ENCODE assay signal across 10 mouse cellular contexts in the genomic region with DNA sequence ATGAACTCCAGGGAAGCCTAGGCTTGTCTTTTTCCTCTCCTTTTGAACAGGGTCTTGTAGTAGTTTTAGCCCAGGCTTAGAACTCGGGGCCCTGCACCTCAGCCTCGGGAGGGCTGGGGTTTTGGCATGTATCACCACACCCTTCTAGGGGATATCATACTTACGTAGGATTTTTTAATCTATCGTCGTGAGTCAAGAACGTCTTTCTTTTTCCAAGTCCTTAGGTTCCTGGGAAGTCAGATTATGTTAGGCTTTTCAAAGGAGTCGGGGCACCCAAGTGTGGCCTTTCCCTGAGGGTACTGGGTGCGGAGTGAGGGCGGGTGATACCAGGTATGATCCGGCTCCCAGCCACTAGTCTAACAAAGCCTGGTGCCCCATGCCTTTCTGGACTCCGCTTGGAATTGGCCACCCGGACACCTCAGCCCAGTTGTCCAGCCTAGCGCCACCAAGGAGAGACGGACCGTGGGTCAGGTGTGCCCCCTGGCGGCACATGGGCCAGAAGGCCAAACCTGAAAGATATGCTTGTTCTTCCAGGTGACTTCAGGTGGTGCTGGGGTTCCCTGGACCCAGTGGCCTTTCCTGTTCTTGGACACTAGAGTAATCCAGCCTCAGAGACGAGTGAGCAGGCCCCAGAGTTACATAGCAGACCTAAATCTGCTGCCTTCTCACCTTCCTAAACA. TPM values are rescaled to one million over a fixed set of nuclear protein-coding genes. Genes with fewer than 3 reads are reported as not detected.
DNase-seq lines count a peak whose midpoint lies in the region; ATAC-seq and TF ChIP-seq lines count a peak whose summit lies in the region.
"Had no signal": no experiment of that assay in that cellular context is flagged by ENCODE, and none has a peak within 500 bp of the region (broad histone marks: within the 10 kb centered on the region; RNA-seq: fewer than 3 reads in every experiment).

No protein-coding gene starts in this region.

- no peak overlapping the region for H3K4me2 ChIP-seq in intestine, postnatal 0 days (replicated peaks; ENCODE audit: low read depth)
- no peak overlapping the region for H3K4me2 ChIP-seq in intestine, embryonic 16.5 days (ENCODE audit: low read depth, low read length)
- no peak overlapping the region for H3K4me2 ChIP-seq in lung, embryonic 15.5 days

- intact Hi-C loops in left cerebral cortex, postnatal 14 days (cut with DNase I), result loop anchor here (2.0 kb wide), 1 partner anchor 37 kb away; no protein-coding TSS in a partner anchor

- DNase-seq in Muller cell, postnatal 12 days (ENCODE audit: inconsistent ontology term), result peak; percentile 45
- DNase-seq in kidney, adult 11 months, result peak; percentile 47
- DNase-seq in left cerebral cortex, postnatal 14 days (ENCODE audit: low spot score in 2 of 2), result no peak
- DNase-seq in cerebellum, postnatal 36 days, result no peak
- DNase-seq in right cerebral cortex, postnatal 4 days, result no peak

- no peak overlapping the region for H3K9ac ChIP-seq in intestine, postnatal 0 days (ENCODE audit: low read depth, low read length)
- no peak overlapping the region for H3K9ac ChIP-seq in intestine, embryonic 16.5 days (ENCODE audit: low read depth, low read length)
- H3K9ac ChIP-seq in lung, embryonic 15.5 days, result no peak overlapping the region

- no peak overlapping the region for H3K27ac ChIP-seq in intestine, postnatal 0 days (ENCODE audit: low read depth, low read length)
- H3K27ac ChIP-seq in intestine, embryonic 16.5 days (ENCODE audit: low read length), result no peak overlapping the region
- H3K27ac ChIP-seq in lung, embryonic 15.5 days, result no peak overlapping the region

- peaks cover 14% of the 10 kb centered on the region for H3K4me1 ChIP-seq in intestine, postnatal 0 days (replicated peaks; ENCODE audit: control insufficient read depth, insufficient read depth, low read length)
- H3K4me1 ChIP-seq in intestine, embryonic 16.5 days (ENCODE audit: control insufficient read depth, insufficient read depth, low read length), result peaks cover 24% of the 10 kb centered on the region
- peaks cover 18% of the 10 kb centered on the region for H3K4me1 ChIP-seq in lung, embryonic 15.5 days

- no peaks in the 10 kb centered on the region for H3K36me3 ChIP-seq in intestine, postnatal 0 days (ENCODE audit: control insufficient read depth, insufficient read depth)
- no peaks in the 10 kb centered on the region for H3K36me3 ChIP-seq in intestine, embryonic 16.5 days (ENCODE audit: control insufficient read depth, insufficient read depth, low read length)
- H3K36me3 ChIP-seq in lung, embryonic 15.5 days, result no peaks in the 10 kb centered on the region

- H3K9me3 ChIP-seq in intestine, postnatal 0 days (ENCODE audit: control insufficient read depth), result no peaks in the 10 kb centered on the region
- H3K9me3 ChIP-seq in intestine, embryonic 16.5 days (ENCODE audit: control insufficient read depth, low read length), result no peaks in the 10 kb centered on the region
- H3K9me3 ChIP-seq in lung, embryonic 15.5 days, result no peaks in the 10 kb centered on the region

- H3K4me3 ChIP-seq in intestine, postnatal 0 days (ENCODE audit: low read depth, low read length), result no peak overlapping the region
- no peak overlapping the region for H3K4me3 ChIP-seq in intestine, embryonic 16.5 days (ENCODE audit: low read length)
- H3K4me3 ChIP-seq in lung, embryonic 15.5 days, result no peak overlapping the region
- H3K4me3 ChIP-seq: myocyte had no signal

- WGBS in intestine, postnatal 0 days, result 64% methylated on average over 17 of the region's 17 CpGs
- WGBS in intestine, embryonic 16.5 days, result 61% methylated on average over 17 of the region's 17 CpGs
- WGBS in lung, embryonic 15.5 days, result 52% methylated on average over 17 of the region's 17 CpGs

- ATAC-seq in intestine, postnatal 0 days, result no peak
- ATAC-seq in intestine, embryonic 16.5 days, result no peak
- ATAC-seq in lung, embryonic 15.5 days (ENCODE audit: borderline replicate concordance, extremely low read depth, low FRiP score, low TSS enrichment), result 0 out of 2 replicates have a peak, but pooled peaks have one; percentile 20

- peak; percentile 83 for TF ChIP-seq CTCF in intestine, postnatal 0 days (IDR thresholded peaks at IDR 0.05; ENCODE audit: low read depth)

- H3K27me3 ChIP-seq in intestine, postnatal 0 days (replicated peaks; ENCODE audit: control insufficient read depth, insufficient read depth, low read length), result peaks cover 24% of the 10 kb centered on the region; the same call in 1 of the 2 replicates
- peaks cover 28% of the 10 kb centered on the region for H3K27me3 ChIP-seq in intestine, embryonic 16.5 days (replicated peaks; ENCODE audit: control insufficient read depth, insufficient read depth, low read length)
- H3K27me3 ChIP-seq in lung, embryonic 15.5 days, result peaks cover 49% of the 10 kb centered on the region

RNA-seq across cellular contexts. Expression of a gene that starts 7.6 kb away (rescaled TPM):
- 0.08 and 0.21 TPM in 2 replicates for polyA plus RNA-seq in intestine, postnatal 0 days (2015; fragmentation: Nextera tagmentation; extraction: Ambion mirVana)
- 0.15 TPM in 1 of 2 replicates, not detected in the other for polyA plus RNA-seq in intestine, embryonic 16.5 days (2015; fragmentation: Nextera tagmentation; extraction: Ambion mirVana)
- polyA plus RNA-seq in lung, embryonic 15.5 days (2015; fragmentation: Nextera tagmentation; extraction: Ambion mirVana), result 0.15 and 0.21 TPM in 2 replicates
- total RNA-seq in left cerebral cortex, postnatal 14 days (2021), result under 1 TPM in 1 of 2 experiments, not detected in 1; 0.19 TPM
- total RNA-seq: heart, postnatal 36 days had no signal

RNA-seq across cellular contexts. Expression of a gene that starts 13.6 kb away (rescaled TPM):
- polyA plus RNA-seq in intestine, postnatal 0 days (2015; fragmentation: Nextera tagmentation; extraction: Ambion mirVana), result 3.3 and 3.4 TPM in 2 replicates
- 10.2 and 10.9 TPM in 2 replicates for polyA plus RNA-seq in intestine, embryonic 16.5 days (2015; fragmentation: Nextera tagmentation; extraction: Ambion mirVana)
- 7.5 and 8.8 TPM in 2 replicates for polyA plus RNA-seq in lung, embryonic 15.5 days (2015; fragmentation: Nextera tagmentation; extraction: Ambion mirVana)
- 10 to 100 TPM; 37.3 to 41.4 TPM for total RNA-seq in left cerebral cortex, postnatal 14 days (2021)

RNA-seq across cellular contexts. Expression of a gene that starts 46.4 kb away (rescaled TPM):
- polyA plus RNA-seq in intestine, postnatal 0 days (2015; fragmentation: Nextera tagmentation; extraction: Ambion mirVana), result 0.10 and 0.26 TPM in 2 replicates
- polyA plus RNA-seq in intestine, embryonic 16.5 days (2015; fragmentation: Nextera tagmentation; extraction: Ambion mirVana), result 0.37 TPM in 2 replicates
- 0.19 and 0.20 TPM in 2 replicates for polyA plus RNA-seq in lung, embryonic 15.5 days (2015; fragmentation: Nextera tagmentation; extraction: Ambion mirVana)
- total RNA-seq in left cerebral cortex, postnatal 14 days (2021), result under 1 TPM; 0.66 to 0.79 TPM

Comparison
In these comparisons a context has a peak if more than half of its experiments do, and no peak if none do; other contexts are left out.
1. DNase-seq: peak in Muller cell, postnatal 12 days (single experiment) and kidney, adult 11 months (single experiment); none in left cerebral cortex, postnatal 14 days (0 of 2), cerebellum, postnatal 36 days (0 of 2) and right cerebral cortex, postnatal 4 days (single experiment).